Mouse (Mus musculus): ENCODE measurements around the gene Gstm5.

DNA sequence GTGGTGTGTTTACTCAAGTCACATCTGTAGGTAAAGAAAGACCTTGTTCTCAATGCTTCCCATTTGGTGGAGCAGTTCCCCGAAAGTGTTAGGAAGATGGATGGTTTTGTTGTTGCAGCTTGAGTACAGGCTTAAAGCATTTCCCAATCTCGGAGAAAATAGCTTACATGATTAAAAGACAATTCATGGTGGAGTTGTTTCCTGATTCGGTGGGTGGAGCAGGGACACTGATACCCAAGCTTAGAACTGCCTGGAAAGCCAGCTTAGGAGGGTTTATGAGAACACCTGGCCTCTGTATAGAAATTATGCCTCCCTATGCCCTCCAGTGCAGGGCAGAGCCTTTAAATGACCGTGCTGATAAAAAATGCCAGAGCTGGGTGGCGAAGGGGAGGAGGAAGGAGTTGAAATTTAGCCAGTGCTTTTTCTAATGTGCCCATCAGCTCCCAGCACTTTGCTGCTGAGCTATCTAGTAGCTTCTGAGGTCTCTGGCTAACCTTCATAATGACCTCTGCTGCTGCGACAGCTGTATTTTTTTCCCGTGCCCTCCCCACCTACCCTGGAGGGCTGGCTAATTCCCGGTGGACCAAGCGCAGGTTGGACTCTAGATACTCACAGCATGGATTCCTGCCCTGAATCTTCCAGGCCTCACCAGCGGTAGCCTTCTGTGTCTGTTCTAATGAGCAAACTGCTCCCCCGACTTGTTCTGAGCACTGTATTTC lies 5.5 kb downstream of the Gstm5 start:
- no peak for TF ChIP-seq CTCF (IDR thresholded peaks at IDR 0.05; ENCODE audit: low read depth)
- no peak for TF ChIP-seq EP300 (optimal IDR thresholded peaks at IDR 0.05)

All from stomach, postnatal 0 days (tissue).